In the genomic region with DNA sequence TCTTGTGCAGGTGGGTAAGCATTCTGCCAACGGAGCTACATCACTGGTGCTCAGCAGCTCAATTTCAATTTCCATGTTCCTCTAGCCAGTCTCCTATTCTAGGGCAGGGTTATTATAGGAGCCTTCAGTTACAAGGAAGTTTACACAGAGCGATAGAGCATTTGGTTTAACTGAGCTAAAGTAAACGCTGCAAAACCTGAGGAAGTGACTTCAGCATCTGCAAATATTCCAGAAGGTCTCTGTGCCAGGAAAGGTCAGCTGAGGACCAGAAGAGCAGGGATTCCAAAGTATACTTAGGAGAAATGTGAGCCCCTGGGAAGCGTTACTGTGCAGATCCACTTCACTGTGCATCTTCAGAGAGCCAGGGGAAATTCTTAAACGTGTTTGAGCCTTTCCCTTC, we compare ENCODE assay signal across 24 mouse cellular contexts. TPM values are rescaled to one million over a fixed set of nuclear protein-coding genes. Genes with fewer than 3 reads are reported as not detected.
DNase-seq lines count a peak whose midpoint lies in the region; ATAC-seq lines count a peak whose summit lies in the region.
"Had no signal": no experiment of that assay in that cellular context is flagged by ENCODE, and none has a peak within 500 bp of the region (broad histone marks: within the 10 kb centered on the region; RNA-seq: fewer than 3 reads in every experiment).

No protein-coding gene starts in this region.

- intact Hi-C loops in heart, postnatal 10 days (cut with DNase I) = no loop called here

- no peak overlapping the region for H3K4me3 ChIP-seq in heart, embryonic 10.5 days
- H3K4me3 ChIP-seq in brown adipose tissue, adult 24 weeks (ENCODE audit: insufficient read depth, low read depth, low read length) = no peak overlapping the region
- no peak overlapping the region for H3K4me3 ChIP-seq in midbrain, embryonic 11.5 days (ENCODE audit: low read depth, low read length)
- H3K4me3 ChIP-seq: erythroblast, embryonic 14.5 days; forebrain, embryonic 15.5 days; limb, embryonic 10.5 days; megakaryocyte, embryonic 14.5 days; neural tube, embryonic 13.5 days had no signal

- no peaks in the 10 kb centered on the region for H3K9me3 ChIP-seq in heart, embryonic 10.5 days
- no peaks in the 10 kb centered on the region for H3K9me3 ChIP-seq in midbrain, embryonic 11.5 days (ENCODE audit: control insufficient read depth, low read length)
- H3K9me3 ChIP-seq: forebrain, embryonic 15.5 days; limb, embryonic 10.5 days; megakaryocyte, embryonic 14.5 days; neural tube, embryonic 13.5 days had no signal

- H3K27me3 ChIP-seq in heart, embryonic 10.5 days (ENCODE audit: insufficient read depth, poor library complexity, severe bottlenecking) = peaks cover 19% of the 10 kb centered on the region
- H3K27me3 ChIP-seq in midbrain, embryonic 11.5 days (ENCODE audit: control insufficient read depth, insufficient read depth, low read length) = peaks cover 3% of the 10 kb centered on the region; the same call in 1 of the 2 replicates
- H3K27me3 ChIP-seq: forebrain, embryonic 15.5 days had no signal

- H3K27ac ChIP-seq in heart, embryonic 10.5 days = no peak overlapping the region
- peak overlapping the region; percentile 7; the same call in 1 of the 2 replicates for H3K27ac ChIP-seq in brown adipose tissue, adult 24 weeks (replicated peaks; ENCODE audit: low read depth, low read length)
- no peak overlapping the region for H3K27ac ChIP-seq in midbrain, embryonic 11.5 days (ENCODE audit: low read depth, low read length)
- H3K27ac ChIP-seq: forebrain, embryonic 15.5 days; limb, embryonic 10.5 days; liver, embryonic 14.5 days; neural tube, embryonic 13.5 days had no signal

- DNase-seq in heart, adult 8-10 months (ENCODE audit: low spot score) = peak; percentile 55
- DNase-seq in heart, embryonic 10.5 days (ENCODE audit: low spot score) = no peak
- DNase-seq in heart, postnatal 10 days = peak; percentile 55 to 58
- peak; percentile 83 for DNase-seq in lung, postnatal 36 days
- DNase-seq in midbrain, embryonic 11.5 days (ENCODE audit: low spot score, missing footprints) = no peak
- no peak for DNase-seq in cerebellum, adult 9-10 months
- no peak for DNase-seq in kidney, adult 9 months
- DNase-seq: adrenal gland, postnatal 10 days; cerebellum, adult 8-10 months; kidney, postnatal 25 days; layer of hippocampus, postnatal 36 days; right cerebral cortex, postnatal 4 days; thymus, postnatal 25 days had no signal

- H3K4me1 ChIP-seq in heart, embryonic 10.5 days = peaks cover 5% of the 10 kb centered on the region; the same call in 1 of the 2 replicates
- H3K4me1 ChIP-seq in brown adipose tissue, adult 24 weeks (ENCODE audit: control insufficient read depth, insufficient read depth, insufficient read length, low read length) = peaks cover 10% of the 10 kb centered on the region; the same call in 1 of the 2 replicates
- H3K4me1 ChIP-seq in midbrain, embryonic 11.5 days (ENCODE audit: control insufficient read depth, insufficient read depth, low read length) = no peaks in the 10 kb centered on the region
- H3K4me1 ChIP-seq: forebrain, embryonic 15.5 days had no signal

- WGBS in heart, embryonic 10.5 days = 49% methylated on average over 5 of the region's 5 CpGs
- 64% methylated on average over 5 of the region's 5 CpGs for WGBS in midbrain, embryonic 11.5 days

- no peak overlapping the region for H3K9ac ChIP-seq in midbrain, embryonic 11.5 days (ENCODE audit: low read length)
- H3K9ac ChIP-seq: forebrain, embryonic 15.5 days; liver, embryonic 14.5 days; neural tube, embryonic 13.5 days had no signal

- no peak overlapping the region for H3K4me2 ChIP-seq in midbrain, embryonic 11.5 days
- H3K4me2 ChIP-seq: forebrain, embryonic 15.5 days; neural tube, embryonic 13.5 days had no signal

- ATAC-seq in midbrain, embryonic 11.5 days (ENCODE audit: low FRiP score) = no peak
- ATAC-seq: CD4-positive, CD25-positive, alpha-beta regulatory T cell, adult 4 months; forebrain, embryonic 15.5 days; inflammation-experienced regulatory T-cells, adult 6 months had no signal

- no peaks in the 10 kb centered on the region for H3K36me3 ChIP-seq in heart, embryonic 10.5 days
- no peaks in the 10 kb centered on the region for H3K36me3 ChIP-seq in midbrain, embryonic 11.5 days (ENCODE audit: control insufficient read depth, insufficient read depth, low read length)
- H3K36me3 ChIP-seq: forebrain, embryonic 15.5 days; limb, embryonic 10.5 days; neural tube, embryonic 13.5 days had no signal

RNA-seq across cellular contexts. Expression of gene Gm12216, which starts 5.4 kb away (rescaled TPM):
- total RNA-seq in heart, adult 8-10 months (2022) = 1 to 10 TPM; 1.2 to 3.0 (median 2.1) TPM
- 0.15 and 0.27 TPM in 2 replicates for polyA plus RNA-seq in heart, embryonic 10.5 days (2016; fragmentation: Nextera tagmentation; extraction: Ambion mirVana)
- polyA plus RNA-seq in brown adipose tissue, adult 24 weeks (2012; ENCODE audit: insufficient read depth, insufficient read length, missing spikeins) = 6.5 and 7.8 TPM in 2 replicates
- 1 to 10 TPM; 1.9 to 2.0 TPM for total RNA-seq in heart, postnatal 10 days (2021)
- polyA plus RNA-seq in midbrain, embryonic 11.5 days (2014; fragmentation: Nextera tagmentation; extraction: Ambion mirVana) = 0.25 TPM in 1 of 2 replicates, not detected in the other
- total RNA-seq: MEL had no signal
- polyA plus RNA-seq: erythroblast, embryonic 14.5 days; forebrain, embryonic 15.5 days; hindbrain, embryonic 11.5 days had no signal

RNA-seq across cellular contexts. Expression of gene Slc22a5, which starts 37.8 kb away (rescaled TPM):
- 10 to 100 TPM; 19.8 to 26.2 (median 23.5) TPM for total RNA-seq in heart, adult 8-10 months (2022)
- 7.7 and 9.9 TPM in 2 replicates for polyA plus RNA-seq in heart, embryonic 10.5 days (2016; fragmentation: Nextera tagmentation; extraction: Ambion mirVana)
- polyA plus RNA-seq in brown adipose tissue, adult 24 weeks (2012; ENCODE audit: insufficient read depth, insufficient read length, missing spikeins) = 22.0 and 24.9 TPM in 2 replicates
- 10 to 100 TPM; 18.3 to 20.9 TPM for total RNA-seq in heart, postnatal 10 days (2021)
- polyA plus RNA-seq in midbrain, embryonic 11.5 days (2014; fragmentation: Nextera tagmentation; extraction: Ambion mirVana) = 7.9 and 8.1 TPM in 2 replicates
- polyA plus RNA-seq: erythroblast, embryonic 14.5 days had no signal

Comparison
In these comparisons a context has a peak if more than half of its experiments do, and no peak if none do; other contexts are left out.
1. DNase-seq: peak in heart, adult 8-10 months (single experiment), heart, postnatal 10 days (2 of 2) and lung, postnatal 36 days (single experiment); none in heart, embryonic 10.5 days (single experiment), midbrain, embryonic 11.5 days (single experiment), cerebellum, adult 9-10 months (single experiment) and kidney, adult 9 months (single experiment).